Mouse (Mus musculus) adrenal gland, adult 2 months (tissue): ENCODE measurements around the gene Ccdc13. TPM values are rescaled to one million over a fixed set of nuclear protein-coding genes. Genes with fewer than 3 reads are reported as not detected.
A peak's percentile ranks its signal among the peaks of the same experiment; 100 is the strongest.

Experiments used
- DNase-seq: peaks from one replicate; pipeline ENCODE4 v3.0.0; 2021
- long read RNA-seq: library from polyadenylated mRNA; stranded (forward); transcript quantifications from one replicate; pipeline ENCODE4 v2.0.0, GENCODE M21; 2021
- polyA plus RNA-seq: library from polyadenylated mRNA; depleted of rRNA; stranded (reverse); fragments of >200 nt; gene quantifications from 2 replicates; pipeline ENCODE4 v1.2.3, GENCODE M21; 2012; rRNA removed
- total RNA-seq, 2 experiments: library from RNA; stranded (reverse); gene quantifications; 2 replicates each; pipeline ENCODE4 v1.2.3; 2021

The Ccdc13 gene
- total RNA-seq (1 to 10 TPM in 1 of 2 experiments, under 1 TPM in 1; 0.63 to 1.0 TPM), polyA plus RNA-seq (0.26 and 1.2 TPM in 2 replicates)
- long read RNA-seq, partial matches to known transcripts = 0 of 1 reads
- long read RNA-seq, other reads (novel, unspliced or antisense) = 0 of 1 reads

GRCm38 (mm10) chr9:121838829-121839621, at the start of gene Ccdc13:
TSS of gene Ccdc13 (minus strand) at chr9:121839461.
- DNase-seq = peak; percentile 87

GRCm38 (mm10) chr9:121882015-121882457, 42.8 kb upstream of the Ccdc13 start:
- DNase-seq = peak; percentile 43

- DNase-seq = peak; percentile 43
These were observed 42.0 kb upstream of the Ccdc13 start for GRCm38 (mm10) chr9:121881301-121881700.

- peak; percentile 75 for DNase-seq
These were observed 41.6 kb upstream of the Ccdc13 start for GRCm38 (mm10) chr9:121880840-121881239.

GRCm38 (mm10) chr9:121877052-121877740, 37.9 kb upstream of the Ccdc13 start:
- peak; percentile 64 for DNase-seq

GRCm38 (mm10) chr9:121873578-121873977, 34.3 kb upstream of the Ccdc13 start:
- no peak for DNase-seq

- DNase-seq = no peak
These were observed 32.9 kb upstream of the Ccdc13 start for GRCm38 (mm10) chr9:121872062-121872683.

- no peak for DNase-seq
These were observed 30.8 kb upstream of the Ccdc13 start for GRCm38 (mm10) chr9:121869973-121870515.

GRCm38 (mm10) chr9:121869432-121869831, 30.2 kb upstream of the Ccdc13 start:
- no peak for DNase-seq

- no peak for DNase-seq
These were observed 29.0 kb upstream of the Ccdc13 start for GRCm38 (mm10) chr9:121868236-121868635.

GRCm38 (mm10) chr9:121867632-121868031, 28.4 kb upstream of the Ccdc13 start:
- no peak for DNase-seq

- DNase-seq = no peak
These were observed 26.3 kb upstream of the Ccdc13 start for GRCm38 (mm10) chr9:121865425-121866008.

- DNase-seq = peak; percentile 36
These were observed 25.6 kb upstream of the Ccdc13 start for GRCm38 (mm10) chr9:121864837-121865236.

- no peak for DNase-seq
These were observed 21.7 kb upstream of the Ccdc13 start for GRCm38 (mm10) chr9:121860921-121861320.

- DNase-seq = no peak
These were observed 20.1 kb upstream of the Ccdc13 start for GRCm38 (mm10) chr9:121859345-121859744.

GRCm38 (mm10) chr9:121858153-121858488, 18.9 kb upstream of the Ccdc13 start, which contains the start of gene Higd1a:
TSS of gene Higd1a (minus strand) at chr9:121858362.
- DNase-seq = no peak

GRCm38 (mm10) chr9:121857474-121858152, 18.4 kb upstream of the Ccdc13 start:
- DNase-seq = peak; percentile 99

- no peak for DNase-seq
These were observed 17.6 kb upstream of the Ccdc13 start for GRCm38 (mm10) chr9:121856649-121857416.

- DNase-seq = no peak
These were observed 15.0 kb upstream of the Ccdc13 start for GRCm38 (mm10) chr9:121854246-121854645.

- no peak for DNase-seq
These were observed 8.6 kb upstream of the Ccdc13 start for GRCm38 (mm10) chr9:121847842-121848241.
